Mouse (Mus musculus) MEL (cell line): Measurements from ENCODE around the gene U90926. TPM values are rescaled to one million over a fixed set of nuclear protein-coding genes. Genes with fewer than 3 reads are reported as not detected.

Experiments
- DNase-seq: peaks from one replicate; pipeline ENCODE4 v3.0.0; 2011; ENCODE audit warnings: low read depth, low spot score
- H3K27ac ChIP-seq: 2 replicates; pipeline ENCODE4 v1.5.1; 2012; ENCODE audit warnings: low read depth, mild to moderate bottlenecking, control low read depth, low read length, moderate library complexity; ENCODE audit not compliant: control insufficient read depth
- H3K27me3 ChIP-seq, 2 experiments: fragments of 150-350 bp in 1 of 2; sonication (generic) in 1 of 2; 2 replicates each; pipeline ENCODE4 v1.6.1; 2012; ENCODE audit warnings: low read length in 2 of 2, mild to moderate bottlenecking in 2 of 2, improper control_type of control experiment in 1 of 2, moderate library complexity in 1 of 2; ENCODE audit not compliant: insufficient read depth in 2 of 2, control insufficient read depth in 1 of 2
- H3K36me3 ChIP-seq, 2 experiments: 2 replicates each; pipeline ENCODE4 v1.6.1; 2012 to 2014; ENCODE audit warnings: low read length in 2 of 2, improper control_type of control experiment in 1 of 2, inconsistent platforms in 1 of 2, mild to moderate bottlenecking in 1 of 2; ENCODE audit not compliant: insufficient read depth in 2 of 2, control insufficient read depth in 1 of 2
- H3K4me1 ChIP-seq, 2 experiments: fragments of 150-350 bp in 1 of 2; sonication (generic) in 1 of 2; 2 replicates each; pipeline ENCODE4 v1.6.1; 2012; ENCODE audit warnings: low read length in 2 of 2, improper control_type of control experiment in 1 of 2, mild to moderate bottlenecking in 1 of 2; ENCODE audit not compliant: insufficient read depth in 2 of 2, control insufficient read depth in 1 of 2
- H3K4me3 ChIP-seq, 2 experiments: fragments of 150-350 bp in 1 of 2; sonication (generic) in 1 of 2; 2 replicates each; pipeline ENCODE4 v1.5.1; 2012; ENCODE audit warnings: low read depth in 2 of 2, low read length in 2 of 2, mild to moderate bottlenecking in 2 of 2, moderate library complexity in 2 of 2, control low read depth in 1 of 2, improper control_type of control experiment in 1 of 2; ENCODE audit not compliant: control insufficient read depth in 1 of 2, insufficient read depth in 1 of 2
- H3K79me2 ChIP-seq: 2 replicates; pipeline ENCODE4 v1.6.1; 2012; ENCODE audit warnings: mild to moderate bottlenecking, low read length, moderate library complexity; ENCODE audit not compliant: control insufficient read depth, poor library complexity, insufficient read depth
- H3K9ac ChIP-seq: 2 replicates; pipeline ENCODE4 v1.6.1; 2012; ENCODE audit warnings: low read depth, mild to moderate bottlenecking, control low read depth, low read length, moderate library complexity; ENCODE audit not compliant: control insufficient read depth, poor library complexity, severe bottlenecking
- H3K9me3 ChIP-seq: fragments of 150-350 bp; sonication (generic); replicated peaks from 2 replicates; pipeline ENCODE4 v1.6.1; 2012; ENCODE audit warnings: mild to moderate bottlenecking, low read length, improper control_type of control experiment, moderate library complexity; ENCODE audit not compliant: insufficient read depth
- BHLHE40 ChIP-seq: IDR thresholded peaks from 2 replicates; pipeline ENCODE4 v1.6.1; 2012; ENCODE audit warnings: low read depth, mild to moderate bottlenecking, inconsistent platforms, low read length, improper control_type of control experiment, borderline replicate concordance
- CHD1 ChIP-seq: IDR thresholded peaks from 2 replicates; pipeline ENCODE4 v1.6.1; 2012; ENCODE audit warnings: low read depth, mild to moderate bottlenecking, inconsistent platforms, low read length, improper control_type of control experiment
- CHD2 ChIP-seq: IDR thresholded peaks from 2 replicates; pipeline ENCODE4 v1.6.1; 2011; ENCODE audit warnings: low read length, improper control_type of control experiment
- E2F4 ChIP-seq: IDR thresholded peaks from 2 replicates; pipeline ENCODE4 v1.6.1; 2011; ENCODE audit warnings: low read depth, low read length, improper control_type of control experiment, borderline replicate concordance
- EP300 ChIP-seq, 2 experiments: IDR thresholded peaks; 2 replicates each; pipeline ENCODE4 v1.6.1; 2011; ENCODE audit warnings: improper control_type of control experiment in 2 of 2, low read length in 2 of 2, low read depth in 1 of 2, mild to moderate bottlenecking in 1 of 2
- ETS1 ChIP-seq: IDR thresholded peaks from 2 replicates; pipeline ENCODE4 v1.6.1; 2012; ENCODE audit warnings: low read depth, mild to moderate bottlenecking, inconsistent platforms, low read length, improper control_type of control experiment, moderate library complexity
- KAT2A ChIP-seq: conservative IDR thresholded peaks from 2 replicates; pipeline ENCODE4 v1.6.1; 2012; ENCODE audit warnings: low read depth, low read length, improper control_type of control experiment, inconsistent platforms
- MAFK ChIP-seq: IDR thresholded peaks from 2 replicates; pipeline ENCODE4 v1.6.1; 2011; ENCODE audit warnings: low read depth, mild to moderate bottlenecking, low read length, improper control_type of control experiment, borderline replicate concordance
- MXI1 ChIP-seq: IDR thresholded peaks from 2 replicates; pipeline ENCODE4 v1.6.1; 2011; ENCODE audit warnings: mild to moderate bottlenecking, low read depth, low read length, improper control_type of control experiment
- NELFE ChIP-seq: IDR thresholded peaks from 2 replicates; pipeline ENCODE4 v1.6.1; 2011; ENCODE audit warnings: low read depth, low read length, improper control_type of control experiment
- NRF1 ChIP-seq: IDR thresholded peaks from 2 replicates; pipeline ENCODE4 v1.6.1; 2014; ENCODE audit warnings: low read depth, mild to moderate bottlenecking, inconsistent platforms, low read length, improper control_type of control experiment, moderate library complexity; ENCODE audit not compliant: poor library complexity, insufficient read depth, severe bottlenecking
- POLR2A ChIP-seq, 2 experiments: IDR thresholded peaks; 2 replicates each; pipeline ENCODE4 v1.6.1; 2011 to 2012; ENCODE audit warnings: low read length in 2 of 2, mild to moderate bottlenecking in 2 of 2, control low read depth in 1 of 2, improper control_type of control experiment in 1 of 2, low read depth in 1 of 2, moderate library complexity in 1 of 2; ENCODE audit not compliant: control insufficient read depth in 1 of 2, insufficient read depth in 1 of 2, poor library complexity in 1 of 2
- POLR2AphosphoS2 ChIP-seq: IDR thresholded peaks from 2 replicates; pipeline ENCODE4 v1.6.1; 2011; ENCODE audit warnings: low read length, improper control_type of control experiment
- POLR2AphosphoS5 ChIP-seq: IDR thresholded peaks from 2 replicates; pipeline ENCODE4 v1.6.1; 2012; ENCODE audit warnings: low read depth, borderline replicate concordance, mild to moderate bottlenecking, inconsistent platforms, low read length, moderate library complexity, mixed read lengths
- SMC3 ChIP-seq: IDR thresholded peaks from 2 replicates; pipeline ENCODE4 v1.6.1; 2011; ENCODE audit warnings: low read depth, low read length, improper control_type of control experiment
- TBP ChIP-seq: IDR thresholded peaks from 2 replicates; pipeline ENCODE4 v1.8.0; 2011; ENCODE audit warnings: low read depth, low read length, improper control_type of control experiment
- TCF12 ChIP-seq: IDR thresholded peaks from 2 replicates; pipeline ENCODE4 v1.6.1; 2014; ENCODE audit warnings: low read depth, mild to moderate bottlenecking, inconsistent platforms, low read length, improper control_type of control experiment, moderate library complexity
- UBTF ChIP-seq: IDR thresholded peaks from 2 replicates; pipeline ENCODE4 v1.6.1; 2012; ENCODE audit warnings: low read depth, mild to moderate bottlenecking, inconsistent platforms, low read length, improper control_type of control experiment, moderate library complexity, borderline replicate concordance; ENCODE audit not compliant: insufficient read depth
- USF1 ChIP-seq: IDR thresholded peaks from 2 replicates; pipeline ENCODE4 v1.6.1; 2014; ENCODE audit warnings: low read depth, mild to moderate bottlenecking, inconsistent platforms, low read length, improper control_type of control experiment, moderate library complexity
- USF2 ChIP-seq, 2 experiments: IDR thresholded peaks; 2 replicates each; pipeline ENCODE4 v1.6.1; 2011 to 2012; ENCODE audit warnings: improper control_type of control experiment in 2 of 2, low read length in 2 of 2, borderline replicate concordance in 1 of 2, inconsistent platforms in 1 of 2, low read depth in 1 of 2, mild to moderate bottlenecking in 1 of 2; ENCODE audit not compliant: insufficient read depth in 1 of 2
- ZC3H11A ChIP-seq: IDR thresholded peaks from 2 replicates; pipeline ENCODE4 v1.6.1; 2012; ENCODE audit warnings: low read depth, mild to moderate bottlenecking, inconsistent platforms, low read length, improper control_type of control experiment
- ZMIZ1 ChIP-seq: IDR thresholded peaks from 2 replicates; pipeline ENCODE4 v1.6.1; 2012; ENCODE audit warnings: low read depth, mild to moderate bottlenecking, inconsistent platforms, low read length, improper control_type of control experiment, moderate library complexity
- ZNF384 ChIP-seq: IDR thresholded peaks from 2 replicates; pipeline ENCODE4 v1.6.1; 2012; ENCODE audit warnings: low read depth, mild to moderate bottlenecking, inconsistent platforms, low read length, improper control_type of control experiment
- polyA plus RNA-seq, 2 experiments: library from polyadenylated mRNA; stranded (reverse) in 1 of 2; unstranded in 1 of 2; fragments of >175 nt in 1 of 2; fragments of >200 nt in 1 of 2; gene quantifications; 2 replicates each; pipeline versions ENCODE4 v1.2.1 to v1.2.4; 2012; ENCODE audit warnings: low replicate concordance in 2 of 2, low read depth in 1 of 2; ENCODE audit not compliant: insufficient read length in 2 of 2, insufficient read depth in 1 of 2, missing spikeins in 1 of 2
- total RNA-seq: library from RNA; depleted of rRNA; stranded (reverse); fragments of 300-350 nt; gene quantifications from 2 replicates; pipeline ENCODE4 v1.2.3, GENCODE M21; 2012

U90926 gene
- total and polyA plus RNA-seq, 3 experiments: not detected

DNA sequence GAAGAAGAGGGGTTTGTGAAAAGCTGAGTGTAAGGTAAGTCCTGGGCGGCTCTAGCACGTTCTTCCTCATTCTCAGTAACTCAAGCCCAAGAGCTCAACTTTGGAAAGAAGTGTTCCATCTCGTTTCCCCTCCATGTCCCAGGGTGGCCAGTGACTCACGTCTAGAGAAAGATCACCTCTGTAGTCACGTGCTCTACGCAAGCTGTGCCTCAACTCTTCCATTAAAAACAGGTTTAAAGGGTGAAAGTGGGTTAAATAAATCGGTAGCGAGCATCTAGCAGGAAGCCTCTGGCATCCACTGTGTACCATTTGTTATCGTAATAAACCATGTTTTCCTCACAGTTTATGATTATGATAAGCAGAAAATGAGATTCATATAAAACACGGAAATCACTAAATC, 16.6 kb upstream of the U90926 start:
- Histone ChIP-seq H3K27ac (no peak overlapping the region), H3K4me1 (no peaks in the 10 kb centered on the region), H3K36me3 (no peaks in the 10 kb centered on the region), H3K4me3 (no peak overlapping the region), H3K9ac (no peak overlapping the region), H3K27me3 (peaks cover 0 to 4% of the 10 kb centered on the region in 2 experiments; a peak in 1 of 4 replicates), H3K9me3 (no peaks in the 10 kb centered on the region), H3K79me2 (no peaks in the 10 kb centered on the region)
- DNase-seq: no peak
- TF ChIP-seq KAT2A: no peak
- TF ChIP-seq UBTF: no peak
- no peak for TF ChIP-seq MAFK
- no peak for TF ChIP-seq POLR2AphosphoS2
- no peak for TF ChIP-seq ZC3H11A
- TF ChIP-seq POLR2AphosphoS5: no peak
- TF ChIP-seq E2F4: no peak
- no peak for TF ChIP-seq NELFE

DNA sequence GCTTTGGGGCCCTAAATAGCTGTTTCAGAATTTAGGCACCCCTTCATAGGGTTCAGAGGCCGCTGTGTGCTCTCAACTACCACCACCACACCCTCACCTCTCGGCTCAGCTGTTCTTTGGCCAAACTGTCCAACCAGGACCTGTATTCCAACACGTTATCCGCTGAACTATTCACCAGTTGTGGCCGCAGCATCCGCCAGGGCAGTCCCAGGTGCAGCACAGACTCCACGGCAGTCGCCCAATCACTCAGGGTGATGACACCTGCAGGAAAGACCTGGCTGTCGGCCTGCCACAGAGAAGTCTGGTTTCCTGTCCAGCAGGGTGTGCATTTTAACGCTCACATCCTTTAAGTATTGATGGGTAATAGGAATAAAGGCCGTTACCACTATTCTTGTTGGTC, 15.1 kb upstream of the U90926 start:
- TF ChIP-seq POLR2AphosphoS2 (no peak), BHLHE40 (no peak), USF2 (IDR thresholded peaks at IDR 0.05; ENCODE audit: borderline replicate concordance in 1 of 2, insufficient read depth in 1 of 2, low read depth in 1 of 2, low read length in 2 of 2) (no peak), TCF12 (no peak), NRF1 (no peak), CHD1 (no peak), MAFK (no peak), ZC3H11A (no peak), MXI1 (no peak), UBTF (no peak), POLR2A (IDR thresholded peaks at IDR 0.05; ENCODE audit: control insufficient read depth in 1 of 2, insufficient read depth in 1 of 2, low read depth in 1 of 2, low read length in 2 of 2, poor library complexity in 1 of 2) (no peak), USF1 (no peak), TBP (no peak), EP300 (IDR thresholded peaks at IDR 0.05; ENCODE audit: low read depth in 1 of 2, low read length in 2 of 2) (no peak), ZNF384 (no peak), ZMIZ1 (no peak), ETS1 (no peak), CHD2 (no peak), SMC3 (no peak)
- TF ChIP-seq, all 39 proteins: peak for 0
- Histone ChIP-seq H3K9ac (no peak overlapping the region), H3K27ac (no peak overlapping the region), H3K4me3 (no peak overlapping the region), H3K27me3 (peaks cover 0 to 4% of the 10 kb centered on the region in 2 experiments; a peak in 1 of 4 replicates), H3K79me2 (no peaks in the 10 kb centered on the region), H3K4me1 (no peaks in the 10 kb centered on the region), H3K36me3 (no peaks in the 10 kb centered on the region), H3K9me3 (no peaks in the 10 kb centered on the region)
- DNase-seq: no peak
